Mouse (Mus musculus) midbrain, embryonic 12.5 days (tissue): ENCODE measurements around the gene Foxk2. TPM values are rescaled to one million over a fixed set of nuclear protein-coding genes. Genes with fewer than 3 reads are reported as not detected.

ENCODE experiments used
- ATAC-seq: fragments of 200-750 bp; cut with Nextera tagmentation; 2 replicates; pipeline ENCODE4 v1.8.0; 2017; ENCODE audit warnings: low read depth, moderate TSS enrichment, moderate library complexity; ENCODE audit not compliant: low FRiP score
- H3K27ac ChIP-seq: fragments of 300-500 bp; sonication (generic); replicated peaks from 2 replicates; pipeline ENCODE4 v1.5.1; 2016; ENCODE audit warnings: mild to moderate bottlenecking
- H3K27me3 ChIP-seq: fragments of 300-500 bp; sonication (generic); 2 replicates; pipeline ENCODE4 v1.6.1; 2016; ENCODE audit warnings: mild to moderate bottlenecking
- H3K36me3 ChIP-seq: fragments of 300-500 bp; sonication (generic); 2 replicates; pipeline ENCODE4 v1.6.1; 2016
- H3K4me1 ChIP-seq: fragments of 300-500 bp; sonication (generic); 2 replicates; pipeline ENCODE4 v1.6.1; 2016
- H3K4me2 ChIP-seq: fragments of 300-500 bp; sonication (generic); replicated peaks from 2 replicates; pipeline ENCODE4 v1.6.1; 2016; ENCODE audit warnings: mild to moderate bottlenecking, moderate library complexity
- H3K4me3 ChIP-seq: fragments of 300-500 bp; sonication (generic); 2 replicates; pipeline ENCODE4 v1.5.1; 2016; ENCODE audit warnings: mild to moderate bottlenecking
- H3K9ac ChIP-seq: fragments of 300-500 bp; sonication (generic); replicated peaks from 2 replicates; pipeline ENCODE4 v1.6.1; 2016; ENCODE audit warnings: mild to moderate bottlenecking, moderate library complexity
- H3K9me3 ChIP-seq: fragments of 300-500 bp; sonication (generic); 2 replicates; pipeline ENCODE4 v1.6.1; 2016; ENCODE audit warnings: mild to moderate bottlenecking
- WGBS: fragments of 180-500 bp; shearing (Covaris S2); methylation state at CpG from one replicate; pipeline ENCODE4 v1.1.7; 2016; 5-methylcytosine and 5-hydroxymethylcytosine counted together
- polyA plus RNA-seq: library from polyadenylated mRNA; unstranded; fragments of >200 nt; fragmentation: Nextera tagmentation; extraction: Ambion mirVana; gene quantifications from 2 replicates; pipeline ENCODE4 v1.2.1, GENCODE M21; 2016

The Foxk2 gene
- 11.2 and 11.7 TPM in 2 replicates for polyA plus RNA-seq

GRCm38 (mm10) chr11:121259160-121260100 lies at the start of gene Foxk2:
TSS of gene Foxk2 (plus strand) at chr11:121259990.
- peak within 1 kb of the TSS; percentile 96 for H3K4me3 ChIP-seq
- under 1% methylated on average over 58 of the region's 91 CpGs for WGBS

GRCm38 (mm10) chr11:121216831-121217230 lies 43.0 kb upstream of the Foxk2 start:
- no peak for ATAC-seq
- H3K4me1 ChIP-seq: no peaks in the 10 kb centered on the region
- no peak overlapping the region for H3K27ac ChIP-seq
- H3K4me2 ChIP-seq: no peak overlapping the region
- no peaks in the 10 kb centered on the region for H3K9me3 ChIP-seq
- 93% methylated on average over 3 of the region's 3 CpGs for WGBS
- H3K4me3 ChIP-seq: no peak overlapping the region
- no peaks in the 10 kb centered on the region for H3K27me3 ChIP-seq
- peaks cover 51% of the 10 kb centered on the region for H3K36me3 ChIP-seq
- H3K9ac ChIP-seq: no peak overlapping the region

More at GRCm38 (mm10) chr11:121259160-121260100, at the start of gene Foxk2:
- Histone ChIP-seq H3K36me3 (peaks cover 46% of the 10 kb centered on the region), H3K27me3 (no peaks in the 10 kb centered on the region), H3K9me3 (no peaks in the 10 kb centered on the region), H3K4me1 (peaks cover 25% of the 10 kb centered on the region), H3K4me2 (peak within 1 kb of the TSS; percentile 79), H3K27ac (peak within 1 kb of the TSS; percentile 91), H3K9ac (peak within 1 kb of the TSS; percentile 99)
- peak; percentile 99 for ATAC-seq

- peaks cover 75% of the 10 kb centered on the region for H3K36me3 ChIP-seq
- H3K4me2 ChIP-seq: no peak overlapping the region
- H3K9me3 ChIP-seq: no peaks in the 10 kb centered on the region
- no peak for ATAC-seq
- no peaks in the 10 kb centered on the region for H3K27me3 ChIP-seq
- H3K4me3 ChIP-seq: no peak overlapping the region
- H3K4me1 ChIP-seq: no peaks in the 10 kb centered on the region
- no peak overlapping the region for H3K9ac ChIP-seq
- H3K27ac ChIP-seq: no peak overlapping the region
- WGBS: 91% methylated on average over 11 of the region's 11 CpGs
These were observed 40.0 kb upstream of the Foxk2 start for GRCm38 (mm10) chr11:121219776-121220175.

- Histone ChIP-seq H3K9me3 (no peaks in the 10 kb centered on the region), H3K4me2 (no peak overlapping the region), H3K27ac (no peak overlapping the region), H3K4me3 (no peak overlapping the region), H3K27me3 (no peaks in the 10 kb centered on the region), H3K4me1 (no peaks in the 10 kb centered on the region), H3K36me3 (peaks cover 85% of the 10 kb centered on the region), H3K9ac (no peak overlapping the region)
- no peak for ATAC-seq
- WGBS: 87% methylated on average over 5 of the region's 5 CpGs
These were observed 39.0 kb upstream of the Foxk2 start for GRCm38 (mm10) chr11:121220771-121221170.

- no peak overlapping the region for H3K27ac ChIP-seq
- no peak overlapping the region for H3K9ac ChIP-seq
- no peaks in the 10 kb centered on the region for H3K27me3 ChIP-seq
- no peak for ATAC-seq
- peaks cover 91% of the 10 kb centered on the region for H3K36me3 ChIP-seq
- 89% methylated on average over 6 of the region's 6 CpGs for WGBS
- no peak overlapping the region for H3K4me2 ChIP-seq
- no peaks in the 10 kb centered on the region for H3K4me1 ChIP-seq
- no peak overlapping the region for H3K4me3 ChIP-seq
- no peaks in the 10 kb centered on the region for H3K9me3 ChIP-seq
These were observed 38.3 kb upstream of the Foxk2 start for GRCm38 (mm10) chr11:121221321-121222010.

- WGBS: 37% methylated on average over 21 of the region's 21 CpGs
- peak; percentile 28; the same call in 1 of the 2 replicates for ATAC-seq
- Histone ChIP-seq H3K9ac (peak overlapping the region; percentile 76), H3K4me3 (peak overlapping the region; percentile 78), H3K27ac (0 out of 2 replicates have a peak overlapping the region, but pooled peaks have one; percentile 46), H3K4me2 (peak overlapping the region; percentile 80), H3K9me3 (no peaks in the 10 kb centered on the region), H3K27me3 (no peaks in the 10 kb centered on the region), H3K36me3 (peaks cover 34% of the 10 kb centered on the region), H3K4me1 (peaks cover 17% of the 10 kb centered on the region)
These were observed 31.4 kb upstream of the Foxk2 start for GRCm38 (mm10) chr11:121228129-121229017.

GRCm38 (mm10) chr11:121229018-121229439 lies 30.8 kb upstream of the Foxk2 start, which contains the start of gene Cybc1:
TSS of gene Cybc1 (minus strand) at chr11:121229322.
- under 1% methylated on average over 23 of the region's 23 CpGs for WGBS
- no peaks in the 10 kb centered on the region for H3K9me3 ChIP-seq
- peak within 1 kb of the TSS; percentile 78 for H3K4me3 ChIP-seq
- peaks cover 17% of the 10 kb centered on the region for H3K4me1 ChIP-seq
- H3K9ac ChIP-seq: peak within 1 kb of the TSS; percentile 76
- H3K27me3 ChIP-seq: no peaks in the 10 kb centered on the region
- ATAC-seq: peak; percentile 85
- peaks cover 28% of the 10 kb centered on the region for H3K36me3 ChIP-seq
- peak within 1 kb of the TSS; percentile 80 for H3K4me2 ChIP-seq
- H3K27ac ChIP-seq: 0 out of 2 replicates have a peak within 1 kb of the TSS, but pooled peaks have one; percentile 46

- H3K4me3 ChIP-seq: no peak overlapping the region
- H3K9ac ChIP-seq: no peak overlapping the region
- peaks cover 22% of the 10 kb centered on the region for H3K4me1 ChIP-seq
- WGBS: 74% methylated on average over 4 of the region's 4 CpGs
- H3K9me3 ChIP-seq: no peaks in the 10 kb centered on the region
- ATAC-seq: no peak
- no peak overlapping the region for H3K27ac ChIP-seq
- no peak overlapping the region for H3K4me2 ChIP-seq
- peaks cover 6% of the 10 kb centered on the region; the same call in 1 of the 2 replicates for H3K36me3 ChIP-seq
- no peaks in the 10 kb centered on the region for H3K27me3 ChIP-seq
These were observed 28.6 kb upstream of the Foxk2 start for GRCm38 (mm10) chr11:121231191-121231590.

- Histone ChIP-seq H3K36me3 (peaks cover under 1% of the 10 kb centered on the region; the same call in 1 of the 2 replicates), H3K4me3 (no peak overlapping the region), H3K9me3 (no peaks in the 10 kb centered on the region), H3K9ac (no peak overlapping the region), H3K4me1 (peaks cover 25% of the 10 kb centered on the region), H3K4me2 (no peak overlapping the region), H3K27me3 (no peaks in the 10 kb centered on the region), H3K27ac (no peak overlapping the region)
- WGBS: 46% methylated on average over 4 of the region's 4 CpGs
- ATAC-seq: no peak
These were observed 28.0 kb upstream of the Foxk2 start for GRCm38 (mm10) chr11:121231628-121232291.

- Histone ChIP-seq H3K27ac (no peak overlapping the region), H3K4me1 (peaks cover 23% of the 10 kb centered on the region), H3K4me3 (no peak overlapping the region), H3K27me3 (no peaks in the 10 kb centered on the region), H3K4me2 (no peak overlapping the region), H3K36me3 (no peaks in the 10 kb centered on the region), H3K9me3 (no peaks in the 10 kb centered on the region), H3K9ac (no peak overlapping the region)
- 38% methylated on average over 4 of the region's 4 CpGs for WGBS
- no peak for ATAC-seq
These were observed 27.1 kb upstream of the Foxk2 start for GRCm38 (mm10) chr11:121232706-121233105.
